Mouse (Mus musculus): ENCODE data around the gene Dyx1c1. TPM values are rescaled to one million over a fixed set of nuclear protein-coding genes. Genes with fewer than 3 reads are reported as not detected.
A peak's percentile ranks its signal among the peaks of the same experiment; 100 is the strongest.

The Dyx1c1 gene
- total and polyA plus RNA-seq, 3 experiments, result 0.44 to 1.4 (median 0.61) TPM

DNA sequence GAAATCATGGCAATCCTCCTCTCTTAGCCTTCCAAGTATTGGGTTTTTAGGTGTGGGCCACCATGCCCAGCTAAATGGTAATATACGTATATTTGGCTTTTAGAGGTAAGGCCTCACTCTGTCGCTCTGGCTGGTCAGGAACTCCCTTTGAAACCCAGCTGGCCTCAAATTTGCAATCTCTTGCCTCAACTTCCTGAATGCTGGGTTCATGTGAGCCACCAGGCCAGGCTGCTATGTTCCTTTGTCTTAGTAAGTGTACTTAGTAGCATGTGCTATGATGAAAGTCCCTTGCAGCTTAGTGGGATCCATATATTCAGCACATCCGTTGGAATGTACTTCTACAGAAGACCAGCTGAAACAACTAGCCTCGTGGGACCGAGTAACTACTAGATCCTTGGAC is 16.1 kb downstream of the Dyx1c1 start:
- DNase-seq, result no peak

DNA sequence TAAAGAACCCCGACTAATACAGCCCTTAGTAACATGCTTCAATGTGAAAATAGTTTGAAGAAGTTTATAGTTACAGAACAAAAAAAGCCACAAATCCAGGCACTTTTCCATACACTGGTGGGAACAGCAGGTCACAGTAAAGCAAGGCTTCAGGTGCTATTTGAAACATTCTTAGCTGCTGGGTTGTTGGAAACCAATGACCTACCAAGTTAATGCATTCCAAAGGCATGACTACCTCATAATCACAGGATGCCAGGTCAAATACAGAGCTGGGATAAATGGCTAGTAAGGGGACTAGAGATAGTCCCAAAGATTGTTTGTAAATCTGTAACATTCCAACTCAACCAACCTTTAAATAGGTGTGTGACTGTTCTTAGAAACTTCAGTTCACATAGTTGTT is 16.7 kb downstream of the Dyx1c1 start:
- DNase-seq, result no peak

DNA sequence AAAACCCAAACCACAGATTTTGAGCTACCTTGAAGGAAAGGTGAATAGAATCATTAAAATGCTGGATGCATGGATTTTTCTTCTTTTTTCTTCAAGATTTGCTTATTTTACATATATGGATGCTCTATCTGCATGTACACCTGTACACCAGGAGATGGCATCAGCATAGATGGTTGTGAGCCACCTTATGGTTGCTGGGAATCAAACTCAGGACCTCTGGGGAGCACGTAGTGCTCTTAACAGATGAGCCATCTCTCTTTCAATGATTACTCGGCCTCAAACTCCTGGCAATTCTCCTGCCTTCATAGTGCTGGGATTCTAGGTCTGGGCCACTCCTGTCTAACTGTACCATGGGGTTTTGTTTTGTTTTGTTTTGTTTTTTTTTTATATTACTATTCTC is 24.5 kb downstream of the Dyx1c1 start:
- no peak for DNase-seq

DNA sequence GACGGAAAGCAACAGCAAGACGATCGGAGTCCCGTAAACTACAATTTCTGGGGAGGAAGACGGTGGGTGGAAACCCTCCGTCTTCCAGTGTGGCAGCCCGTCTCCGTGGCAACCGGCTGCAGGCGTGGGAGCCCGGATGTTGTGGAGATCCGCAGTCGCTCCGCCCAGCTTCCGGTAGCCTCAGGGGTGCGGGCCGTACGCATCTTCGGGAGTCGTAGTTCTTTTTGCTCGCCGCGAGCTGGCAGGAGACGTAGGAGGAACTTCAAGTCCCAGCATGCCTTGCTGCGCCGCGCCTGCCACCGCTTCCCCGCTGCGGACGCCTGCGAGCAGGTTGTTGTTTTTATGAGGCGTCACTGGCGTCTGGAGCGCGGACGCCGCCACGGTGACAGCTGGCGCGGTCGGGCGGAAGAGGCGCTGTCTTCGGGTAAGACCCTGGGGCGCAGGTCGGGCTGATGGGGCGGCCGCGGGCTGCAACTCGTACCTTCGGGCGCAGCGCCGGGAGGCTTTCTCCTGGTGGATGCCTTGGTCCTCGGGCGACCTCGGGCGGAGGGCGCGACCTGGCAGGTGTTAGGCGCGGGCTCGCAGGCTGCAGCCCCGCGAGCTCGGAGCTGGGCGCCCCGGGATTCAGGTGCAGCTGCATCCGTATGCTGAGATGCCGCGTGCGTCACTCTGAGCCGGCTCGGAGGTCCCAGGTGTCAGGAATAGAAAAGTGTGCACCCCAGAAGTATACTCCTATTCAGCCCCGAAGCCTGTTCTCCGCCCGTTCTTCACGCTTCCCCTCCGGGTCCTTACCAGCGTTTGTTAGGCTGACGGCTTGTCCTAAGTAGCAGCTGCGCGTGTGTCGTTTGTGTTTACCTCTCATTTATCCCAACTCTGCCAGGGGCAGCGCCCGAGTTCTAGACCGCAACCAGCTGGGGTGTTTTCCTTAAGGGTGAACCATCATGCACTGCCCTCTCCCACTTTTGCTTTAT is 26.9 kb downstream of the Dyx1c1 start, which contains the start of the genes Ccpg1os and Ccpg1:
Gene Ccpg1os (minus strand): TSS at position 133 of the 971 bp plus-strand sequence.
Gene Ccpg1 (plus strand): TSS at position 180 of the 971 bp plus-strand sequence.
- DNase-seq, result peak; percentile 97

DNA sequence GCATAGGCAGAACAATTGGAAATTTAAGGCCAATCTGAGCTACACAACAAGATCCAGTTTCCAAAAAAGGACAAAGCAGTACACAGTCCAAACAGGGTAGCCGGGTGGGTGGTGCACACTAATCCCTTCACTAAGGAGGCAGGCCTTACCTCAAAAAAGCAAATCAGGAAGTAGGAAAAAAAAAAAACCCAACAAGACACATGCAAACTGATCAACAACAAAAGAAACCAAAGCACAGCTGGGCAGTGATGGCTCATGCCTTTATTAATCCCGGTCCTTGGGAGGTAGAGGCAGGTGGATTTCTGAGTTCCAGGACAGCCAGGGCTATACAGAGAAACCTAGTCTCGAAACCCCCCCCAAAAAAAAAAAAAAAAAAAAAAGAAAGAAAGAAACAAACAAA is 29.1 kb downstream of the Dyx1c1 start:
- DNase-seq, result no peak

DNA sequence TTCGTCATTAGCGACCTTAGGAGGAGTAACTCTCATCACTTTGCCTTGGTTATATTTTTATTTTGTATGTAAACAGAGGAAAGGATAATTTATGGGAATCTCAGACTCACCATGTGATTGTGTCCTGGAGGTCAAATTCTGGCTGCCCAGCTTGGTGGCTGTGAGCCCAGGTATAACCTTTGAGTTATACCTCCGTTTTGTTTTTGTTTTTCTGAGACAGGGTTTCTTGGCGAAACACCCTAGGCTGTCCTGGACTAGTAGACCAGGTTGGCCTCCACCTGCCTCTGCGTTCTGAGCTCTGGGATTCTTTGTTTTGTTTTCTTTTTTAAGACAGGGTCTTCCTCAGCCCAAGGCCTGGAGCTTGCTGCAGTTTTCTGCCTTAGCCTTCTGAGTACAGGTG is 30.1 kb downstream of the Dyx1c1 start:
- DNase-seq, result no peak

DNA sequence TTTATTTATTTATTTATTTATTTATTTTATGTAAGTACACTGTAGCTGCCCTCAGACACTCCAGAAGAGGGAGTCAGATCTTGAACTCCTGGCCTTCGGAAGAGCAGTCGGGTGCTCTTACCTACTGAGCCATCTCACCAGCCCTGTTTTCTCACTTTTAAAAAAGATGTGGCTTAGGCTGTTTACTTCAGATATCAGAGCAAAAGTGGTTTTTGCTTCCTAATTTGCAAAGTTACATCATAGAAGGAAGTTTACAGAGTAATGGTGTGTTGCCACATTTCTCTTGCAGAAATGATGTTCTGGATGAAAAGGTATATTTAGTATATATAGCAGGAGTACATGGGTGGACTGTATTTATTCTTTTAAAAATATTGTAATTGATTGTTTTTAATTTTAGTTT is 32.8 kb downstream of the Dyx1c1 start:
- DNase-seq, result no peak

DNA sequence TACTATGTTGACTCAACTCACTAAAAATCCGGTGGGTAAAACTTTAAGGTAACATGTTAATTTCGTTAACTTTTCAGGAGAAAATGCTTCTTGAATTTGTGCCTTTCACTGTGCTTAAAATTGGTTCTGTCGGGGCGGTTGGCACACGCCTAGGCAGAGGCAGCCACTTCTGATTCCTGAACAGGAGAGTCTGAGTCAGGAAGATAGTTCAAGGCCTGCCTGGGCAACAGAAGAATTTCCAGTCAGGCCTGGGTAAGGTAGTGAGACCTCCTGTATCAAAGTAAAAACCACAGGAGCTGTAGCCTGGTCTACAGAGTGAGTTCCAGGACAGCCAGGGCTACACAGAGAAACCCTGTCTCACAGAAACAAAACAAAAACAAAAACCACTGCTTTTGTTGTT is 34.0 kb downstream of the Dyx1c1 start:
- DNase-seq, result peak; percentile 67

DNA sequence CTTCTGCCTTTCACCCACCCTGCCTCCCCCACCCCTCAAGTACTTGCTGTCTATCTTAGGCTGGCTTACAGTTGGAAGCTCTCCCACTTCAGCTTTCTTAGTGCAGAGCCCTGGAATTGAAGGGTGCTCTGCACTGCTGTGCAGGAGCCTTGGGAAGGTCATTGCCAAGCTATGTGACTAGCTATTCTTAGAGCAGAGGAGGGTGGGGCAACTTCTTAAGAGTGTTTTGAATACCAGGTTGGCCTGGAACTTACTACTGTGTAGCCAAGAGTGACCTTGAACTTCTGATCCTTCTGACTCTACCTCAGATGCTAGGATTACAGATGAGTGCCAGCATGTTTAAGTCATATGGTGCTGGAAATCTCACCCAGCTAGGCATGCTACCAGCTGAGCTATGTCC is 37.6 kb downstream of the Dyx1c1 start:
- DNase-seq, result no peak

DNA sequence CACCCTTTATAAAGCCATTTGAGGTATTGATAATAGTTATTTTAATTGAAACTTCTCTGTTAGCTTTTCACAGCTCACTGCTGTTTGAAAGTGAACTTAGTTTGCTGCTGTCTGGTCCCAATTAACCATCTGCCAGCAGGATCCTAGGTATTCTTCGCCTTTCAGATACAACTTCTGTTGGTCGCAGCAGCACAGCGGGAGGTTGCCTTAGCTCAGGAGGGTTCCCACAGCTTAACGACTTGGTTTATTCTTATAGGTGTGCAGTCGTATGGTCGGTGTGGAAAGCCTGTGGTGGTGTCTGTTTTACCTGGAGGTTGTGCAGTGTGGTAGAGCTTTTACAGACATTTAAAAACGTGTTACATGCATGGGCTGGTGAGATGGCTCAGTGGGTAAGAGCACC is 38.2 kb downstream of the Dyx1c1 start:
- no peak for DNase-seq

DNA sequence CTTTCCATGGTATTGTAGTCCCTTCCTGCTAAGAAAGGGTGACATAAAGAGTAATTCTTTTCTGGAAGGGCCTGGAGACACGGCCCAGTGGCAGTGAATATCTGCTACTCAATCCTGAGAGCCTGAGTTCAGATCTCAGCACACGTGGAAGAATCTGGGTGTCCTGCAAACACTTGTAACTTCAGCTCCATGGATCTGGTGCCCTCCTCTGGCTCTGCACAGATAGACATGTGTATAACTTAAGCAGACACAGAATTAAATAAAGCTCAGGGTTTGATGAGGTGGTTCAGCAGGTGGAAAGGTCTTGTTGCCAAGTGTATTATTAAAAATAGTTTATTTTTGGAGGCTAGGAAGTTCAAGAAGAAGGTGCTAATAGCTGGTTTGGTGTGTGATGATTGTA is 41.9 kb downstream of the Dyx1c1 start:
- DNase-seq, result no peak

DNA sequence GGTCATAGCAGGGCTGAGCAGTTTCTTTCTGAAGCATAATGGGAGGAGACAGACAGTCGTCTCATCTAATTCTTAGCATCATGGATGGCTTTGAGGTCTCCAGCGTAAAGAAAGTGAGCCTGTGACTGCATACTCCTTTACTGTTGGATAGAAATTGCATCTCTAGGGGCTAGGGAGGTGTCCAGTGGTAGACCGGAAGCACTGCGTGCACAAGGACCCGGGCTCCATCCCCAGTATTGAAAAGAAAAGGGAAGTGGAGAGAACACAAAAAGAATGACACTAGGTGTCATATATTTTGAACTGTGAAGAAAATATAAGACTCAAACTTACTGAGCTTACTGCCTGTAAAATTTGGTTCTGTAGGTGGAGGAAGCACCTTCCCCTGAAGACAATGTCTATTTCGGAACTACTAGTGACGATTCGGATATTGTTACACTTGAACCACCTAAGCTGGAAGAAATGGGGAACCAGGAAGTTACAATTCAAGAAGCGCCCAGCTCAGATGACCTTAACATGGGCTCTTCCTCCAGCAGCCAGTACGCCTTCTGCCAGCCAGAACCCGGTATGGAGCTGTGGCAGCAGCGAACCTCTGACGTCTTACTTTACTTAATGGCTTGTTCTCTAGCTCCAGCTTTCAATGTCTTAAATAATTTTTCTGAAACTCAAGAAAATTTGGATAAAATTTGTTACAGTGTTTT is 42.9 kb downstream of the Dyx1c1 start:
- no peak for DNase-seq

DNA sequence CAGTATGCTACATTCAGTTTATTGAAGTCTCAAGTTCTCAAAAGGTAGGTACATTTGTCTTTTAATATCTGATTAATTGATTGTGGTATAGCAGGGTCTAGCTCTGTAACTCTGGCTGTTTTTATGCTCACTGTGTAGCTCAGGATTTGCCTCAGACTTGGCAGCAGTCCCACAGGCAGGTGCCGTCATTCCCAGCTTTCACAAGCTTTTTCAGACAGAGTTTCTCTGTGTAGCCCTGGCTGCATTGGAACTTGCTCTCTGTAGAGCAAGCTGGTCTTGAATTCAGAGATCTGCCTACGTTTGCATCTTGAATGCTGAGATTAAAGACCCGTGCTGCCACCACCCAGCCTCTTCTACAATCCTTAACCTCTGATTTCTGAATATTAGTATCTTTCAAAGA is 43.6 kb downstream of the Dyx1c1 start:
- peak; percentile 43 for DNase-seq

DNA sequence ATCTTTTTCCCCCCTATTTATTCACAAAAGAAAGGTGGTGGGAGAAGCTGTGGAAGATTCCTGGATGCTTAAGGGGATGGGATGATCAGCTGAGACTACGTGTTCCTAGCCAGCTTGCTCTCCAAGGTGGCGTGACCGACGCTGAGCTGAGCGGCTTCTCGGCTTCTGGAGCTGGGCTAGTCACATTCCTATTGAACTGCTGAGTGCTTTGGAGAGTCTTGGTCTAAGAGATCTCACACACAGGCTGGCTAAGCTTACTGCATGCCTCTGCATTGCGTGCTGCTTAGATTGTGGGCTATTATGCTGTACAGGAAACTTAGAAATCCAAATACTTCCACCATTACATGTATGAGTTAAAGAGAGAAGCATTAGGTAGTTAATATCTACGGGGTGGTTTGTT is 45.5 kb downstream of the Dyx1c1 start:
- DNase-seq, result no peak

DNA sequence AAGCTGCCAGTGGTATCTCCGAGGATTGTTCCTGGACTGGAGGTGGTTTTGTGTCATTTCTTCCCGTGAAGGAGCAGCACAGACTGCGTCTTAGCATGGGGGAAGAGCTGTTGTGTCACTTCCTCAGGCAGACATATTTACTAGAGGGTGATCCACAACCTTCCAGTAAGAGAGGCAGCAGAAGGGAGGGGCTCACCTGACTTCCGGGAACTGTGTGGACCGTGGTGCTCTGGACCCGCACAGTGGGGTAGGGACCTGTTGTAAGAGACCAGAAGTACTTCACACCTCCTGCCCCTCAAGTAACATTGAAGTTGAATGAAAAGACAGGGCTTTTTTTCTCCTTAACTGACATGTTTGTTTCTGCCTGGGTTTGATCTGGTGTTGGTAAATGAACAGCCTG is 46.5 kb downstream of the Dyx1c1 start:
- DNase-seq, result no peak

DNA sequence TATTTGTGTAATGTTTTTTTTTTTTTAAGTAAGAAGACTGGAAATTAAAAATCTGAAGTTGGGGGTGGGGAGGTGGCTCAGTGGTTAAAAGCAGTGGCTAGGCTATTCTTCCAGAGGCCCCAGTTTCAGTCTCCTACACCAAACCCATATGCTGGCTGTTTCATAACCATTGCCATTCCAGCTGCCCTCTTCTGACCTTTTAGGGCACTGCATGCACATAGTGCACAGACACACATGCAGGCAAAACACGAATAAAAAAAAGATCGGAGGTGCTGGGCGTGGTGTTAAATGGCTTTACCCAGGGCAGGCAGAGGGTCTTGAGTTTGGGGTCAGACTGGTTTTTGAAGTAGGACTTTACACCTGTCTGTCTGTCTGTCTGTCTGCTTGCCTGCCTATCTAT is 47.6 kb downstream of the Dyx1c1 start:
- no peak for DNase-seq

DNA sequence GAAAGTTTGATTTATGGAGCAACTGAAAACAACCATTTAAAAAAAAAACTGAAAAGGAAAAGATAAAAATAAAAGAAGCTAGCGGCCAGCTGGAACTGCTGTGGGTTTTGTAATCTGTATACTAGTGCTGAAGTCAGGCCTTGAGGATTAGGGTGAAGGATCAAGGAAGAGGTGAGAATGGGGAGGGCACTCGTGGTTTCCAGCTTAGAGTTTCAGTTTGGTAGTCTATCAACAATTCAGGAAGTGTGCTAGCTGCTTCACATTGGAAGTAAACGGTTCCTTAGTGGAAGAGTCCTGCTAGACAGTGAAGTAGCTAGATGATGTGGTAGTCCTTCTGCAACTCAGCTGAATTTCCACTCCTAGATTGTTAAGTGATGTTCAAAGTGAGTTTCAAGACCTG is 49.8 kb downstream of the Dyx1c1 start:
- DNase-seq, result no peak

DNA sequence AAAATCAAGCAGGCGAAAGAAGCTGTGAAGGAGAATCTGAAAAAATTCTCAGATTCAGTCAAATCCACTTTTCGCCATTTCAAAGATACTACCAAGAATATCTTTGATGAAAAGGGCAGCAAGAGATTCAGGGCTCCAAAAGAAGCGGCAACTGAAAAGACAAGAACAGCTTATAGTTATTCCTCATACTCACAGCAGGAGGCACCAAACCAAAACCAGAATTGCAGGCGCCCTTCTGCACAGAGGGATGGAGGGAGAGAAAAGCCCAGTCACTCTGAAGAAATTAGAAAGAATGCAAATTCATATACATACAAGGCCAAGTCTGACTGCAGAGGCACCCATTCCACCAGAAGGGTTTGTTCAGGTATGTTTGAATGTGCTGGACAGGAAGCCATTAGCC is 54.0 kb downstream of the Dyx1c1 start:
- no peak for DNase-seq

DNA sequence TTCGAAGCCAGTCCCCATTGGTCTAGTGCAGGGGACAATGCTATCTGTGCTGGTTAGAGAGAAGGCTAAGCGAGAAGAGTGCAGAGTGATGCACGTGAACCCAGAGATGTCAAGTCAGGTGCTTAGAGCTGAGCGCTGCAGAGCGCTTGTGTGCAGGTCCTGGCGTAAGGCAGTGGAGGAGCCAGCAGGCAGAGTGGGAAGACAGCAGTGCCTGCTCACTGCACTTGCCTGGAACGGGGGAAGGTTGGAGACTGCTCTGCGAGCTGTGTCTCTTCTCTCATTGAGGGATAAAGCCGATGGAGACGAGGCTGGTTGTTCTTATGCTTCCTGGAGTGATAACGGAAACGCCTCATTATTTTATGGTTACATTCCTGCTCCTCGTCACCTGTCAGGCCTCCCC is 56.1 kb downstream of the Dyx1c1 start:
- DNase-seq, result no peak

DNA sequence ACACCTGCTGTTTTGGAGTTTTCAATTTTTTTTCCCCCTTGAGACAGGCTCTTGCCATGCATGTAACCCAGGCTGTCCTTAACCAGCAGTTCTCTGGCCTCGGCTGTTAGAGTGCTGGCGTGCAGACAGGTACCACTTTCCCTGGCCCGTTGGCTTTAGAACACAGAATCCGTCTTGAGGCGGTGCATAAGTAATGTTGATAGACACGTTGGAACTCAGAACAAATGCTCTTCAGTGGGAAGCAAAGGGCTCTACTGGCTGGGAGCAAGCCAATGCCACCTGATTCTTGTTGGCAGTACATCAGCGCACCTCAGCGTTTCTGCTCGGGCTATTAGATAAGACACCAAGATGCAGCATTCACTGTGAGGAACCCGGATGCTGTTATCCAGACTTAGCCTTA is 61.3 kb downstream of the Dyx1c1 start:
- DNase-seq, result no peak

DNA sequence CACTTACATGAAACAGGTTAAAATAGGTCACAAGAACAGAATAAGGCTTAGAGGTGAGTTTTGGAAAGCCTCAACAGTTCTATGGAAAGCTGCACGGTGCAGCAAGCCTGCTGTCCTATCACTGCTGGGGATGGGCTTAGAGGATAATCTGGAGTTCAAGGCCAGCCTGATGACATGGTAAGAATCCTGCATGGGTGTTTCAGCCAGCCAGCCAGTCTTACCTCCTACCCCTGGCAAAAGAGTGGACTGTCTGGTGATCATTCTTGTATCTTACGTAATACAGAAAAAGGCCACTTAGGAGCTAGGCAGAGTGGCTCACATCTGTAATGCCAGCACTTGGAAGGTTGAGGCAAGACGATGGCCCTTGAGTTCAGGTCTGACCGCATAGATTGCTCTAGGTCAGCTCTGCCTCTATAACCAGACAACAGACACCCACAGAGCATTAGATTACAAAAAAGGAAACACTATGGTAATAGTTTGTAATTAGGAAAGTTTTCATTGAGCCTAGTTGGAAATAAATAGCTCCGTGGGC is 62.0 kb downstream of the Dyx1c1 start:
- peak; percentile 75 for DNase-seq

All from adrenal gland, adult 2 months (tissue).